Mouse (Mus musculus): Measurements from ENCODE around the gene Itih1. TPM values are rescaled to one million over a fixed set of nuclear protein-coding genes. Genes with fewer than 3 reads are reported as not detected.

Gene Itih1
- total and polyA plus RNA-seq, 3 experiments = not detected

GRCm38 (mm10) chr14:30906001-30906400, 37.1 kb downstream of the Itih1 start:
- dilution Hi-C loops (cut with MboI; ENCODE audit: extremely low pct_ligation_motif_present, extremely low pct_unique_long_range_greater_than_20kb, low sequenced_read_pairs) = no loop called here
- Histone ChIP-seq H3K4me2 (ENCODE audit: insufficient read depth, low read depth, poor library complexity, severe bottlenecking) (no peak overlapping the region), H3K27me3 (replicated peaks) (peaks cover 5% of the 10 kb centered on the region), H3K9me3 (replicated peaks; ENCODE audit: low read length) (no peaks in the 10 kb centered on the region), H3K79me2 (replicated peaks; ENCODE audit: control insufficient read depth, extremely low read depth, insufficient read depth, poor library complexity, severe bottlenecking) (no peaks in the 10 kb centered on the region), H3K4me3 (replicated peaks in 1 of 3; ENCODE audit: low read depth in 2 of 3, low read length in 2 of 3, poor library complexity in 1 of 3) (no peak overlapping the region), H3K9ac (ENCODE audit: insufficient read depth, low read depth) (no peak overlapping the region), H3K36me3 (replicated peaks in 1 of 2; ENCODE audit: control insufficient read depth in 1 of 2, insufficient read depth in 1 of 2, low read length in 1 of 2) (no peaks in the 10 kb centered on the region), H3K4me1 (ENCODE audit: control insufficient read depth in 1 of 2, insufficient read depth in 2 of 2) (peaks cover 4 to 7% of the 10 kb centered on the region in 2 experiments), H3K27ac (ENCODE audit: insufficient read depth, low read depth) (no peak overlapping the region)
- in situ Hi-C loops (cut with MboI; ENCODE audit: low pct_ligation_motif_present, low pct_unique_long_range_greater_than_20kb, low sequenced_read_pairs) = no loop called here
- no peak for TF ChIP-seq HCFC1 (IDR thresholded peaks at IDR 0.05; ENCODE audit: low read depth, low read length)
- DNase-seq (ENCODE audit: extremely low read depth) = no peak

- Histone ChIP-seq H3K79me2 (replicated peaks; ENCODE audit: control insufficient read depth, extremely low read depth, insufficient read depth, poor library complexity, severe bottlenecking) (no peaks in the 10 kb centered on the region), H3K27me3 (replicated peaks) (peaks cover 18% of the 10 kb centered on the region), H3K4me2 (ENCODE audit: insufficient read depth, low read depth, poor library complexity, severe bottlenecking) (no peak overlapping the region), H3K9me3 (replicated peaks; ENCODE audit: low read length) (peaks cover 6% of the 10 kb centered on the region), H3K9ac (ENCODE audit: insufficient read depth, low read depth) (no peak overlapping the region), H3K36me3 (replicated peaks in 1 of 2; ENCODE audit: control insufficient read depth in 1 of 2, insufficient read depth in 1 of 2, low read length in 1 of 2) (no peaks in the 10 kb centered on the region), H3K4me3 (replicated peaks in 1 of 3; ENCODE audit: low read depth in 2 of 3, low read length in 2 of 3, poor library complexity in 1 of 3) (no peak overlapping the region), H3K4me1 (ENCODE audit: control insufficient read depth in 1 of 2, insufficient read depth in 2 of 2) (peaks cover 4 to 7% of the 10 kb centered on the region in 2 experiments), H3K27ac (ENCODE audit: insufficient read depth, low read depth) (no peak overlapping the region)
- no peak for DNase-seq (ENCODE audit: extremely low read depth)
- TF ChIP-seq MAFK (IDR thresholded peaks at IDR 0.05; ENCODE audit: insufficient replicate concordance, low read length) (no peak), POLR2AphosphoS2 (IDR thresholded peaks at IDR 0.05; ENCODE audit: low read depth, low read length) (no peak), ZKSCAN1 (IDR thresholded peaks at IDR 0.05; ENCODE audit: borderline replicate concordance, low read depth, low read length) (no peak), TBP (conservative IDR thresholded peaks at IDR 0.05; ENCODE audit: low read depth, low read length) (no peak), CTCF (conservative IDR thresholded peaks at IDR 0.05 in 1 of 2, IDR thresholded peaks at IDR 0.05 in 1 of 2; ENCODE audit: low read depth in 2 of 2, low read length in 2 of 2) (no peak), TCF12 (IDR thresholded peaks at IDR 0.05; ENCODE audit: low read depth, low read length) (no peak), UBTF (IDR thresholded peaks at IDR 0.05; ENCODE audit: low read depth, low read length) (no peak), JUN (IDR thresholded peaks at IDR 0.05; ENCODE audit: insufficient read depth, low read depth, low read length) (no peak), NELFE (IDR thresholded peaks at IDR 0.05; ENCODE audit: low read depth, low read length) (no peak), NRF1 (IDR thresholded peaks at IDR 0.05; ENCODE audit: low read depth, low read length) (no peak), JUND (conservative IDR thresholded peaks at IDR 0.05; ENCODE audit: low read depth, low read length) (no peak), BHLHE40 (IDR thresholded peaks at IDR 0.05; ENCODE audit: low read depth, low read length) (no peak)
- dilution Hi-C loops (cut with MboI; ENCODE audit: extremely low pct_ligation_motif_present, extremely low pct_unique_long_range_greater_than_20kb, low sequenced_read_pairs) = no loop called here
- in situ Hi-C loops (cut with MboI; ENCODE audit: low pct_ligation_motif_present, low pct_unique_long_range_greater_than_20kb, low sequenced_read_pairs) = no loop called here
Measured at GRCm38 (mm10) chr14:30904307-30904706, 38.8 kb downstream of the Itih1 start.

- no peak for DNase-seq (ENCODE audit: extremely low read depth)
- dilution Hi-C loops (cut with MboI; ENCODE audit: extremely low pct_ligation_motif_present, extremely low pct_unique_long_range_greater_than_20kb, low sequenced_read_pairs) (no loop called here), in situ Hi-C loops (cut with MboI; ENCODE audit: low pct_ligation_motif_present, low pct_unique_long_range_greater_than_20kb, low sequenced_read_pairs) (no loop called here)
- Histone ChIP-seq H3K9me3 (replicated peaks; ENCODE audit: low read length) (peaks cover 8% of the 10 kb centered on the region), H3K4me2 (ENCODE audit: insufficient read depth, low read depth, poor library complexity, severe bottlenecking) (no peak overlapping the region), H3K27ac (ENCODE audit: insufficient read depth, low read depth) (no peak overlapping the region), H3K27me3 (replicated peaks) (peaks cover 25% of the 10 kb centered on the region), H3K36me3 (replicated peaks in 1 of 2; ENCODE audit: control insufficient read depth in 1 of 2, insufficient read depth in 1 of 2, low read length in 1 of 2) (no peaks in the 10 kb centered on the region), H3K4me1 (ENCODE audit: control insufficient read depth in 1 of 2, insufficient read depth in 2 of 2) (peaks cover under 1 to 4% of the 10 kb centered on the region in 2 experiments), H3K79me2 (replicated peaks; ENCODE audit: control insufficient read depth, extremely low read depth, insufficient read depth, poor library complexity, severe bottlenecking) (no peaks in the 10 kb centered on the region), H3K4me3 (replicated peaks in 1 of 3; ENCODE audit: low read depth in 2 of 3, low read length in 2 of 3, poor library complexity in 1 of 3) (no peak overlapping the region), H3K9ac (ENCODE audit: insufficient read depth, low read depth) (no peak overlapping the region)
- TF ChIP-seq USF2 (conservative IDR thresholded peaks at IDR 0.05; ENCODE audit: low read depth, low read length) (no peak), USF1 (IDR thresholded peaks at IDR 0.05; ENCODE audit: low read depth, low read length) (no peak), SIN3A (IDR thresholded peaks at IDR 0.05; ENCODE audit: low read length) (no peak), CTCF (conservative IDR thresholded peaks at IDR 0.05 in 1 of 2, IDR thresholded peaks at IDR 0.05 in 1 of 2; ENCODE audit: low read depth in 2 of 2, low read length in 2 of 2) (no peak), MYC (IDR thresholded peaks at IDR 0.05; ENCODE audit: low read depth, low read length) (no peak), RAD21 (IDR thresholded peaks at IDR 0.05; ENCODE audit: low read depth, low read length) (no peak), ETS1 (conservative IDR thresholded peaks at IDR 0.05; ENCODE audit: low read depth, low read length) (no peak), JUND (conservative IDR thresholded peaks at IDR 0.05; ENCODE audit: low read depth, low read length) (no peak), NRF1 (IDR thresholded peaks at IDR 0.05; ENCODE audit: low read depth, low read length) (no peak), ZC3H11A (IDR thresholded peaks at IDR 0.05; ENCODE audit: low read depth, low read length) (no peak), CHD1 (IDR thresholded peaks at IDR 0.05; ENCODE audit: low read depth, low read length) (no peak), CHD2 (IDR thresholded peaks at IDR 0.05; ENCODE audit: low read length) (no peak), ZNF384 (IDR thresholded peaks at IDR 0.05; ENCODE audit: low read depth, low read length) (no peak), MAX (IDR thresholded peaks at IDR 0.05; ENCODE audit: low read length) (no peak)
Measured at GRCm38 (mm10) chr14:30903036-30903435, 40.1 kb downstream of the Itih1 start.
